Mouse (Mus musculus): Measurements from ENCODE around the gene Vcam1. TPM values are rescaled to one million over a fixed set of nuclear protein-coding genes. Genes with fewer than 3 reads are reported as not detected.

Gene Vcam1
- total and polyA plus RNA-seq, 2 experiments from 2014 or later = 32.1 to 36.9 TPM

DNA sequence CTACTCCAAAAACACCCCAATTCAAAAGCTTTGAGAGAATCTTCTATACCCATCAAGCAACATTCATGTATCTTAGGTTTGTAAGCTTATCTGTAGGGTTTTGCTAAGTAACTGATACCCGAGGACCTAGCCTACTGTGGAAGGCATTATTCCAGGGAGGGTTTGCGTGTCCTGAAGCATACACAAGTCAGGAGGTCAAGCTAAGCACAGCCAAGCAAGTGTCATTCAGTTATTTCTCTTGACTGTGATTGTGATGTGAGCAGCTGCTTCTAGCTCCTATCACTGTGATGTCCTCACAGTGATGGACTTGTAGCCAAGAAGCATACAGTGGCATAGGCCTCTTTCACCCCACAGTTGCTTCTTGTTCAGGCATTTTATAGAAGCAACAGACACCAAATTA is 35.2 kb downstream of the Vcam1 start:
- Histone ChIP-seq H3K4me2 (ENCODE audit: low read depth) (no peak overlapping the region), H3K27me3 (ENCODE audit: insufficient read depth, low read length) (no peaks in the 10 kb centered on the region), H3K4me3 (ENCODE audit: low read depth, low read length) (no peak overlapping the region), H3K9me3 (ENCODE audit: low read length) (no peaks in the 10 kb centered on the region), H3K27ac (ENCODE audit: low read depth, low read length) (no peak overlapping the region), H3K36me3 (ENCODE audit: insufficient read depth) (no peaks in the 10 kb centered on the region), H3K4me1 (ENCODE audit: insufficient read depth) (no peaks in the 10 kb centered on the region), H3K9ac (no peak overlapping the region)
- DNase-seq (no peak), ATAC-seq (no peak)
- WGBS = 91% methylated on average over 2 of the region's 2 CpGs
- no peak for TF ChIP-seq CTCF (IDR thresholded peaks at IDR 0.05; ENCODE audit: low read depth)

- Histone ChIP-seq H3K9me3 (ENCODE audit: low read length) (peaks cover 6% of the 10 kb centered on the region; the same call in 1 of the 2 replicates), H3K27ac (ENCODE audit: low read depth, low read length) (no peak overlapping the region), H3K27me3 (ENCODE audit: insufficient read depth, low read length) (no peaks in the 10 kb centered on the region), H3K9ac (no peak overlapping the region), H3K4me3 (ENCODE audit: low read depth, low read length) (no peak overlapping the region), H3K4me2 (ENCODE audit: low read depth) (no peak overlapping the region), H3K36me3 (ENCODE audit: insufficient read depth) (no peaks in the 10 kb centered on the region), H3K4me1 (ENCODE audit: insufficient read depth) (no peaks in the 10 kb centered on the region)
- DNase-seq (no peak), ATAC-seq (no peak)
- 88% methylated on average over 3 of the region's 3 CpGs for WGBS
- no peak for TF ChIP-seq CTCF (IDR thresholded peaks at IDR 0.05; ENCODE audit: low read depth)
Observed at GRCm38 (mm10) chr3:116092547-116092946, 36.9 kb downstream of the Vcam1 start.

DNA sequence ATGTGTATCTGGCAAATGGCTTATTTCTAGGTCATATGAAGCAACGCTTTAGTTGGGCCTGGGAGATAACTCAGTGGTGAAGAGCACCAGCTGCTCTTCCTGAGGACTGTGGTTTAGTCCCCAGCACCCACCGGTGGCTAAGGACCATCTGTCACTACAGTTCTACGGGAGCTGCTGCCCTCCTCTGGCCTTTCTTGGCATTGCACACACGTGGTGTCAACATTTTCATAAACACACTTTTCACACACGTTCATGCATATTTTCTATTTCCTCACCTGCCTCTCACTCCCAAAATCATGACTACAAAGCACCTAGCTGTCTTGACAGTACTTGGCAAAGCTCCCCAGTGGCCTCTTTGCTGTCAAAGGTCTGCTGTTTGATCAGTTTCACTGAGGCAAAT is 37.8 kb downstream of the Vcam1 start:
- 92% methylated on average over 5 of the region's 5 CpGs for WGBS
- no peak for TF ChIP-seq CTCF (IDR thresholded peaks at IDR 0.05; ENCODE audit: low read depth)

GRCm38 (mm10) chr3:116085962-116086361 is 43.5 kb downstream of the Vcam1 start:
- Histone ChIP-seq H3K9ac (no peak overlapping the region), H3K4me3 (ENCODE audit: low read depth, low read length) (no peak overlapping the region), H3K9me3 (ENCODE audit: low read length) (peaks cover 6% of the 10 kb centered on the region; the same call in 1 of the 2 replicates), H3K4me1 (ENCODE audit: insufficient read depth) (no peaks in the 10 kb centered on the region), H3K27me3 (ENCODE audit: insufficient read depth, low read length) (no peaks in the 10 kb centered on the region), H3K27ac (ENCODE audit: low read depth, low read length) (no peak overlapping the region), H3K36me3 (ENCODE audit: insufficient read depth) (no peaks in the 10 kb centered on the region), H3K4me2 (ENCODE audit: low read depth) (no peak overlapping the region)
- WGBS = 77% methylated on average over 4 of the region's 4 CpGs
- TF ChIP-seq CTCF (IDR thresholded peaks at IDR 0.05; ENCODE audit: low read depth) = no peak
- ATAC-seq = no peak
- DNase-seq = no peak

More for the DNA sequence above, 37.8 kb downstream of the Vcam1 start:
- Histone ChIP-seq H3K9me3 (ENCODE audit: low read length) (peaks cover 6% of the 10 kb centered on the region; the same call in 1 of the 2 replicates), H3K36me3 (ENCODE audit: insufficient read depth) (no peaks in the 10 kb centered on the region), H3K27me3 (ENCODE audit: insufficient read depth, low read length) (no peaks in the 10 kb centered on the region), H3K4me3 (ENCODE audit: low read depth, low read length) (no peak overlapping the region), H3K9ac (no peak overlapping the region), H3K4me2 (ENCODE audit: low read depth) (no peak overlapping the region), H3K27ac (ENCODE audit: low read depth, low read length) (no peak overlapping the region), H3K4me1 (ENCODE audit: insufficient read depth) (no peaks in the 10 kb centered on the region)
- ATAC-seq (no peak), DNase-seq (no peak)

DNA sequence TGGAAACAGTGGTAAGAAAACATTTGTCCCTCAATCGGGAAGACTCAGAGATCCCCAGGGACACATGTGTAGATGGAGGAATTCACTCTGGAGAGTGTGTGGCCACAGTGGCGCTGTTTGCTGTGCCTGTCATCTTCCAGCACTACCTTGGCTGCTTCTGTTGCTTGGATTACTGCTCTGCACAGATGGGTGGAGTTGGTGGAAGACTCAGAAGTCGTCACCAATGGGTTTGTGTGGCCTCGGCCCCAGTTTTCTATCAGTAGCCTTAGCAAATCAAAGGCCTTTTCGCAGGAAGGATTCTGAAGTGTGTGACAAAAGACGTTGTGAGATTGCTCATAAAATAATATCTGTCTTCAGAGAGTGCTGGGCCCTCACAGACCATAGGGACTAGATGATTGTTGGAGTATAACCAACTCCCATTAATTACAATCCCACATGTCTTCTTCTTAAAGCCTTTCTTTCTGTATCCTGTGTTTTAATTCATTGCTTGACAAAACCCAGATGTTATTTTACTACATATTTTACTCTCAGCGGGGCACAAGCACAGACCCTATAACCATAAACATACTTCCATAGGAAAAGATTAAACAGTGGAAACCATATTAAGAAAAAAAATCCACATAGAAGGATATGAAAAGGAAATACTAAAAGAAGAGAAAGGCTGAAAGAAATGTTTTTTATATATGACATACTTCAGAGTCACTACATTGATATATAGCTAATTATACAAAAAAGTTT is 48.4 kb downstream of the Vcam1 start:
- no peak for ATAC-seq

DNA sequence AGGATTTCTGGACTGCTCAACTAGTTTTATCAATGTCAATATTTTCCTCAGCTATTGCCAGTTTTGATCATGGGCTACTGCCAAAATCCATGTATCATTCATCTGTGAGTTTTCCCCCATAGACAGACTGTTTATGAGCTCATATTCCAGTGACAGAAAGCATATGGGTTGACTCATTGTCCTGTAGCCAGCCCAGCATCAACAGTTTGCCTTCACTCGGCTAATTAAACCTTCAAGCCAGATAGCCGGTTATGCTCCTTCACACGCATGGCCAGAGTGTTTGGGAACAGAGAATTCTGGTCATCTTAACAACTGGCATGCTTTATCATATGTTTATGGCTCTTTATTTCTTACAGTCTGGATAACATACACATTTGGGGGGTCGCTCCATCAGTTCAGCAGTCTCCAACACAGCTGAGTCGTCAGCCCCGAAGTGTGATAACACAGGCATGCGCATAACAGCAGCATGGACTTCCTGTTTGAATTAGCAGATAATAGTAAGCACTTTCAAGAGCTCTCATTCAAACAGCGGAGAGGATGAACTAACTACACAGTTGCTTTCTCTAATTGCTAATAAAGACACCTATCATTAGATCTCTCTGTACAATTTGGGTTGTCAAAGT is 49.2 kb downstream of the Vcam1 start:
- 63% methylated on average over 8 of the region's 8 CpGs for WGBS
- H3K9me3 ChIP-seq (ENCODE audit: low read length) = no peaks in the 10 kb centered on the region

More for the DNA sequence above, 48.4 kb downstream of the Vcam1 start:
- H3K27ac ChIP-seq (ENCODE audit: low read depth, low read length) = no peak overlapping the region
- 74% methylated on average over 7 of the region's 7 CpGs for WGBS
- H3K36me3 ChIP-seq (ENCODE audit: insufficient read depth) = no peaks in the 10 kb centered on the region
- no peak overlapping the region for H3K9ac ChIP-seq
- no peaks in the 10 kb centered on the region for H3K4me1 ChIP-seq (ENCODE audit: insufficient read depth)
- H3K27me3 ChIP-seq (ENCODE audit: insufficient read depth, low read length) = no peaks in the 10 kb centered on the region
- no peak overlapping the region for H3K4me2 ChIP-seq (ENCODE audit: low read depth)
- H3K4me3 ChIP-seq (ENCODE audit: low read depth, low read length) = no peak overlapping the region
- 0 out of 2 replicates have a peak, but pooled peaks have one; percentile 25 for TF ChIP-seq CTCF (IDR thresholded peaks at IDR 0.05; ENCODE audit: low read depth)
- DNase-seq = no peak
- H3K9me3 ChIP-seq (ENCODE audit: low read length) = no peaks in the 10 kb centered on the region

DNA sequence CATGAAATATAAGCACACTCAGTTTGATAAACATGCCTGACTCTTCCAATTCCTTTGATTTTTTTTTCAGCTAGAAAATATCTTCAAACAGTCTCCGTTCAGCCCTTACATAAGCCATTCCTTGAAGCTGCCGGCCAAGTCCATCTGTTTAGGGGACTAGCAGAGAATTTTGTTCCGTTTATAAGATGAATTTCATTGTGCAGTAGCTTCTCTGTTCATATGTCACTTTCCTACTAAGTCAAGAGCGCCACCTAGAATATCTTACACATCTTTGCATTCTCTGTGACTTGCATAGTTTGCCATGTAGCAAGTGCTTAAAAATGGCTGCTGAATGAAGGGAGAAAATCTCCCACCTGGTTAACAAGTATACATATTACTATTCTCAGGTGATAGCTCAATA is 51.0 kb downstream of the Vcam1 start:
- Histone ChIP-seq H3K4me2 (ENCODE audit: low read depth) (no peak overlapping the region), H3K9me3 (ENCODE audit: low read length) (no peaks in the 10 kb centered on the region), H3K27ac (ENCODE audit: low read depth, low read length) (no peak overlapping the region), H3K27me3 (ENCODE audit: insufficient read depth, low read length) (no peaks in the 10 kb centered on the region), H3K36me3 (ENCODE audit: insufficient read depth) (no peaks in the 10 kb centered on the region), H3K4me3 (ENCODE audit: low read depth, low read length) (no peak overlapping the region), H3K4me1 (ENCODE audit: insufficient read depth) (no peaks in the 10 kb centered on the region), H3K9ac (no peak overlapping the region)
- peak; percentile 48; the same call in 1 of the 2 replicates for ATAC-seq
- DNase-seq = peak; percentile 38
- TF ChIP-seq CTCF (IDR thresholded peaks at IDR 0.05; ENCODE audit: low read depth) = peak; percentile 52
- 59% methylated on average over 4 of the region's 4 CpGs for WGBS

More for the DNA sequence above, 49.2 kb downstream of the Vcam1 start:
- Histone ChIP-seq H3K27me3 (ENCODE audit: insufficient read depth, low read length) (no peaks in the 10 kb centered on the region), H3K27ac (ENCODE audit: low read depth, low read length) (no peak overlapping the region), H3K4me3 (ENCODE audit: low read depth, low read length) (no peak overlapping the region), H3K9ac (no peak overlapping the region), H3K4me1 (ENCODE audit: insufficient read depth) (no peaks in the 10 kb centered on the region), H3K36me3 (ENCODE audit: insufficient read depth) (no peaks in the 10 kb centered on the region), H3K4me2 (ENCODE audit: low read depth) (no peak overlapping the region)
- TF ChIP-seq CTCF (IDR thresholded peaks at IDR 0.05; ENCODE audit: low read depth) = no peak
- peak; percentile 43 for ATAC-seq
- DNase-seq = peak; percentile 38
